In genomic region chr15:96599852-96600781, GRCm38 (mm10) we compare ENCODE assay signal across 13 mouse cellular contexts. TPM values are rescaled to one million over a fixed set of nuclear protein-coding genes. Genes with fewer than 3 reads are reported as not detected.
DNase-seq lines count a peak whose midpoint lies in the region; ATAC-seq and TF ChIP-seq lines count a peak whose summit lies in the region.
"Had no signal": no experiment of that assay in that cellular context is flagged by ENCODE, and none has a peak within 500 bp of the region (broad histone marks: within the 10 kb centered on the region; RNA-seq: fewer than 3 reads in every experiment).

No protein-coding gene starts in this region.

- no peak overlapping the region for H3K9ac ChIP-seq in lung, embryonic 15.5 days
- no peak overlapping the region for H3K9ac ChIP-seq in hindbrain, postnatal 0 days (replicated peaks; ENCODE audit: low read length)
- H3K9ac ChIP-seq: liver, embryonic 14.5 days had no signal

- WGBS in lung, embryonic 15.5 days = 70% methylated on average over 21 of the region's 21 CpGs
- 55% methylated on average over 21 of the region's 21 CpGs for WGBS in hindbrain, postnatal 0 days
- 63% methylated on average over 21 of the region's 21 CpGs for WGBS in olfactory bulb, adult 2 months

- TF ChIP-seq POLR2A in olfactory bulb, adult 2 months (IDR thresholded peaks at IDR 0.05; ENCODE audit: insufficient read depth, low read depth, low read length) = no peak

- H3K9me3 ChIP-seq in lung, embryonic 15.5 days = no peaks in the 10 kb centered on the region
- no peaks in the 10 kb centered on the region for H3K9me3 ChIP-seq in hindbrain, postnatal 0 days (ENCODE audit: low read length)

- no peak overlapping the region for H3K4me3 ChIP-seq in lung, embryonic 15.5 days
- H3K4me3 ChIP-seq in hindbrain, postnatal 0 days (ENCODE audit: low read length) = no peak overlapping the region
- H3K4me3 ChIP-seq in olfactory bulb, adult 2 months (ENCODE audit: insufficient read depth, low read depth, low read length) = no peak overlapping the region
- H3K4me3 ChIP-seq: heart, adult 2 months had no signal

- peak overlapping the region; percentile 44; the same call in 1 of the 2 replicates for H3K27ac ChIP-seq in lung, embryonic 15.5 days
- peak overlapping the region; percentile 68 for H3K27ac ChIP-seq in hindbrain, postnatal 0 days
- H3K27ac ChIP-seq in olfactory bulb, adult 2 months (ENCODE audit: insufficient read depth, low read depth, low read length) = 0 out of 2 replicates have a peak overlapping the region, but pooled peaks have one; percentile 22
- H3K27ac ChIP-seq: heart, adult 2 months; liver, embryonic 14.5 days had no signal

- no peaks in the 10 kb centered on the region for H3K36me3 ChIP-seq in lung, embryonic 15.5 days
- peaks cover 3% of the 10 kb centered on the region; the same call in 1 of the 2 replicates for H3K36me3 ChIP-seq in hindbrain, postnatal 0 days (ENCODE audit: insufficient read depth, low read length)

- no peak for TF ChIP-seq CTCF in hindbrain, postnatal 0 days (IDR thresholded peaks at IDR 0.05; ENCODE audit: low read depth)
- no peak for TF ChIP-seq CTCF in olfactory bulb, adult 2 months (IDR thresholded peaks at IDR 0.05; ENCODE audit: insufficient read depth, low read depth, low read length)

- peak; percentile 46 for DNase-seq in cerebellum, adult 9-10 months
- no peak for DNase-seq in cerebellum, adult 8-10 months
- no peak for DNase-seq in lung, adult 18-20 months
- DNase-seq in hindbrain, postnatal 0 days (ENCODE audit: low spot score) = peak; percentile 80
- no peak for DNase-seq in adrenal gland, adult (ENCODE audit: inconsistent age in 2 of 2, low spot score in 1 of 2)
- DNase-seq: adrenal gland, postnatal 10 days; heart, adult 2 months; spleen, adult 18-20 months had no signal

- H3K27me3 ChIP-seq in lung, embryonic 15.5 days = no peaks in the 10 kb centered on the region
- no peaks in the 10 kb centered on the region for H3K27me3 ChIP-seq in hindbrain, postnatal 0 days (ENCODE audit: insufficient read depth, low read length)

- no peak overlapping the region for H3K4me2 ChIP-seq in lung, embryonic 15.5 days
- no peak overlapping the region for H3K4me2 ChIP-seq in hindbrain, postnatal 0 days (ENCODE audit: low read depth, low read length)

- H3K4me1 ChIP-seq in lung, embryonic 15.5 days = peaks cover 41% of the 10 kb centered on the region
- H3K4me1 ChIP-seq in hindbrain, postnatal 0 days (ENCODE audit: insufficient read depth, low read length) = peaks cover 7% of the 10 kb centered on the region; the same call in 1 of the 2 replicates
- H3K4me1 ChIP-seq in olfactory bulb, adult 2 months (ENCODE audit: control insufficient read depth, insufficient read depth, low read length) = peaks cover 28% of the 10 kb centered on the region

- ATAC-seq in lung, embryonic 15.5 days (ENCODE audit: borderline replicate concordance, extremely low read depth, low FRiP score, low TSS enrichment) = no peak
- ATAC-seq in hindbrain, postnatal 0 days = peak; percentile 90
- no peak for ATAC-seq in erythroid progenitor cell, adult 5-6 weeks (replicated peaks; ENCODE audit: low FRiP score, poor library complexity, severe bottlenecking)

RNA-seq across cellular contexts. Expression of gene Slc38a1, which starts 42.6 kb away (rescaled TPM):
- 56.4 and 62.0 TPM in 2 replicates for polyA plus RNA-seq in lung, embryonic 15.5 days (2015; fragmentation: Nextera tagmentation; extraction: Ambion mirVana)
- total RNA-seq in hindbrain, postnatal 0 days (2014; rRNA removed) = 82.6 and 89.1 TPM in 2 replicates
- 109 and 115 TPM in 2 replicates for polyA plus RNA-seq in hindbrain, postnatal 0 days (2015; fragmentation: Nextera tagmentation; extraction: Ambion mirVana)
- polyA plus RNA-seq in olfactory bulb, adult 2 months (2012; ENCODE audit: insufficient read depth, insufficient read length, low replicate concordance, missing spikeins) = 186 TPM in 1 of 2 replicates, not detected in the other
- total RNA-seq in erythroid progenitor cell, adult 5-6 weeks (2015; ENCODE audit: low replicate concordance) = 10.8 and 13.0 TPM in 2 replicates
- 7.4 and 11.2 TPM in 2 replicates for total RNA-seq in erythroid progenitor cell, adult 5-6 weeks (2017; ENCODE audit: low replicate concordance)
- total RNA-seq: MEL had no signal

Comparison
In these comparisons a context has a peak if more than half of its experiments do, and no peak if none do; other contexts are left out.
1. DNase-seq: peak in cerebellum, adult 9-10 months (single experiment) and hindbrain, postnatal 0 days (single experiment); none in cerebellum, adult 8-10 months (single experiment), lung, adult 18-20 months (0 of 2) and adrenal gland, adult (0 of 2).
2. Peak in every context shown above with its lines, with median percentiles within 50 percentile points of each other: H3K27ac ChIP-seq.